Mouse (Mus musculus) liver, embryonic 14.5 days (tissue): Measurements from ENCODE around the gene Gm21981.

Experiments
- CTCF ChIP-seq: IDR thresholded peaks from 2 replicates; pipeline ENCODE4 v1.5.1; 2016; ENCODE audit warnings: antibody characterized with exemption, low read depth, control low read depth
- EP300 ChIP-seq: IDR thresholded peaks from 2 replicates; pipeline ENCODE4 v1.6.1; 2016; ENCODE audit warnings: antibody characterized with exemption, low read depth

DNA sequence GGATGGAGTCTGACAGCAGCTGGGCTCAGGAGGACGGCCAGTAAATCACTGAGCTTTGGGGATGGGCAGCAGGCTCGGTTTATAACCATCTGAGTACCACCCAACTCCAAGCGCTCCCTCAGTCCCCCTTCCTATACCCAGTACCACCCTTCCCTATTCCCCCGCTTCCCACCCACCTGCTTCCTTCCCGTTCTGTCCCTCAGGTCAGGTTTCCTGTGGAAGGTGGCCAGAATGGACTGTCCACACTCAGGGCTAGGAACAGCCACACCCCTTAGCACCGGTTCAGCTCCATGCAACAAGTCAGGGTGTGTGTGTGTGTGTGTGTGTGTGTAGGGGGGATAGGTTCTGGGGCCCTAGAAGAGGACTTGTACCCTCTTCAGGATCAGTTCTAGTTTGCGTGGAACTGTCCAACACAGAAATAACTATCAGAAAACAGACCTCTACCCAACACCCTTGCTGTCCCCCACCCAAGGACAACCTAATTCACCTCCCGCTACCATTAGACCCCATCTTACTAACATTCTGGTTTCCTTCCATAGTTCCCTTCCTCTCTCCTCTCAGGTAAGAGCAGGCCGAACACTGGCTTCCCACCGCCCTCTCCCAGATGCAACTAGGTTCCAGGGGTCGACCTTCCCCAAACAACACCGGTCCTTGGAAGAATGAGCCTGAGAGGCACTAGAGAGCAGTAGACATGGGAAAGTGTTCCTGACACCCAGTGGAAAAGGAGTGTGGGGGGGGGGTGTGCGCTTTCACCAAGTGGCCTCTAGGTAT, 399 bp downstream of the Gm21981 start:
- TF ChIP-seq CTCF = no peak
- no peak for TF ChIP-seq EP300
